Mouse (Mus musculus): ENCODE measurements around the gene Map2k5.

DNA sequence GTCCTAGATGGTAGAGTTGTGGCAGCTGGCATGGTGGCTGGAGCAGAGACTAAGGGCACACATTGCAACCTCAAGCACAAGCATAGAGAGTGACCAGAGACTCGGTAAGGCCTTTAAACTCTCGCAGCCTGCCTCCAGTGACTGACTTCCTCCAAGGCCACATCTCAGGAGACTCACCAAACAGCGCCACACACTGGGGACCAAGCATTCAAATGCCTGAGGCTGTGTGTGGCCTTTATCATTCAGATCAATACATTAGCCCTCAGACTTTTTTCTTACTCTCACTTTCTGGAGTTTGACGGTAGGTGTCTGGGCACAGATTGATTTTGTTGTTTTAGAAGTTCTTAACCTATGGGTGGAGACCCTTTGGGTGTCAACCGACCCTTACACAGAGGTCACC lies 259.3 kb downstream of the Map2k5 start:
- TF ChIP-seq CTCF (IDR thresholded peaks at IDR 0.05; ENCODE audit: extremely low read depth, insufficient read depth, low read length): no peak
- TF ChIP-seq POLR2A (IDR thresholded peaks at IDR 0.05; ENCODE audit: extremely low read depth, insufficient read depth, low read length): no peak

All from cortical plate, adult 2 months (tissue).